Mouse (Mus musculus): ENCODE measurements around the gene Il2rb. TPM values are rescaled to one million over a fixed set of nuclear protein-coding genes. Genes with fewer than 3 reads are reported as not detected.

Il2rb gene
- polyA plus RNA-seq, 1 experiment from 2014 or later = not detected

- 87% methylated on average over 5 of the region's 5 CpGs for WGBS
- no peaks in the 10 kb centered on the region for H3K36me3 ChIP-seq (ENCODE audit: control insufficient read depth, insufficient read depth, low read length)
- no peak overlapping the region for H3K9ac ChIP-seq (ENCODE audit: low read length)
- H3K4me3 ChIP-seq (ENCODE audit: low read depth, low read length) = no peak overlapping the region
- no peaks in the 10 kb centered on the region for H3K9me3 ChIP-seq (ENCODE audit: control insufficient read depth, low read length)
- no peaks in the 10 kb centered on the region for H3K27me3 ChIP-seq (ENCODE audit: control insufficient read depth, insufficient read depth, low read length)
- 0 out of 2 replicates have a peak, but pooled peaks cover 2% of the 10 kb centered on the region for H3K4me1 ChIP-seq (ENCODE audit: control insufficient read depth, insufficient read depth, low read length)
- no peak overlapping the region for H3K4me2 ChIP-seq (ENCODE audit: low read depth, severe bottlenecking)
- ATAC-seq (ENCODE audit: insufficient number of reproducible peaks, low FRiP score, low TSS enrichment, low read depth) (no peak), DNase-seq (ENCODE audit: low spot score) (no peak)
- no peak overlapping the region for H3K27ac ChIP-seq (replicated peaks; ENCODE audit: low read depth, low read length)
Measured at GRCm38 (mm10) chr15:78504816-78505215, 9.7 kb upstream of the Il2rb start.

GRCm38 (mm10) chr15:78504013-78504412, 8.9 kb upstream of the Il2rb start:
- H3K9me3 ChIP-seq (ENCODE audit: control insufficient read depth, low read length) = no peaks in the 10 kb centered on the region
- H3K27ac ChIP-seq (replicated peaks; ENCODE audit: low read depth, low read length) = no peak overlapping the region
- H3K4me1 ChIP-seq (ENCODE audit: control insufficient read depth, insufficient read depth, low read length) = no peaks in the 10 kb centered on the region
- DNase-seq (ENCODE audit: low spot score) = no peak
- ATAC-seq (ENCODE audit: insufficient number of reproducible peaks, low FRiP score, low TSS enrichment, low read depth) = no peak
- no peak overlapping the region for H3K9ac ChIP-seq (ENCODE audit: low read length)
- no peaks in the 10 kb centered on the region for H3K36me3 ChIP-seq (ENCODE audit: control insufficient read depth, insufficient read depth, low read length)
- WGBS = 87% methylated on average over 1 of the region's 1 CpGs
- H3K27me3 ChIP-seq (ENCODE audit: control insufficient read depth, insufficient read depth, low read length) = no peaks in the 10 kb centered on the region
- no peak overlapping the region for H3K4me3 ChIP-seq (ENCODE audit: low read depth, low read length)
- no peak overlapping the region for H3K4me2 ChIP-seq (ENCODE audit: low read depth, severe bottlenecking)

GRCm38 (mm10) chr15:78502437-78503132, 7.5 kb upstream of the Il2rb start:
- WGBS = 81% methylated on average over 18 of the region's 18 CpGs
- Histone ChIP-seq H3K9ac (ENCODE audit: low read length) (no peak overlapping the region), H3K4me1 (ENCODE audit: control insufficient read depth, insufficient read depth, low read length) (no peaks in the 10 kb centered on the region), H3K27me3 (ENCODE audit: control insufficient read depth, insufficient read depth, low read length) (no peaks in the 10 kb centered on the region), H3K4me2 (ENCODE audit: low read depth, severe bottlenecking) (no peak overlapping the region), H3K9me3 (ENCODE audit: control insufficient read depth, low read length) (no peaks in the 10 kb centered on the region), H3K4me3 (ENCODE audit: low read depth, low read length) (no peak overlapping the region), H3K36me3 (ENCODE audit: control insufficient read depth, insufficient read depth, low read length) (no peaks in the 10 kb centered on the region), H3K27ac (replicated peaks; ENCODE audit: low read depth, low read length) (no peak overlapping the region)
- no peak for DNase-seq (ENCODE audit: low spot score)
- no peak for ATAC-seq (ENCODE audit: insufficient number of reproducible peaks, low FRiP score, low TSS enrichment, low read depth)

GRCm38 (mm10) chr15:78493401-78494010, 1.6 kb downstream of the Il2rb start:
- DNase-seq (ENCODE audit: low spot score) = no peak
- H3K4me1 ChIP-seq (ENCODE audit: control insufficient read depth, insufficient read depth, low read length) = 0 out of 2 replicates have a peak, but pooled peaks cover 3% of the 10 kb centered on the region
- no peak overlapping the region for H3K9ac ChIP-seq (ENCODE audit: low read length)
- no peak for ATAC-seq (ENCODE audit: insufficient number of reproducible peaks, low FRiP score, low TSS enrichment, low read depth)
- H3K4me3 ChIP-seq (ENCODE audit: low read depth, low read length) = no peak overlapping the region
- H3K27ac ChIP-seq (replicated peaks; ENCODE audit: low read depth, low read length) = no peak overlapping the region
- WGBS = 83% methylated on average over 10 of the region's 10 CpGs
- no peaks in the 10 kb centered on the region for H3K36me3 ChIP-seq (ENCODE audit: control insufficient read depth, insufficient read depth, low read length)
- no peaks in the 10 kb centered on the region for H3K9me3 ChIP-seq (ENCODE audit: control insufficient read depth, low read length)
- no peak overlapping the region for H3K4me2 ChIP-seq (ENCODE audit: low read depth, severe bottlenecking)
- no peaks in the 10 kb centered on the region for H3K27me3 ChIP-seq (ENCODE audit: control insufficient read depth, insufficient read depth, low read length)

GRCm38 (mm10) chr15:78491301-78491700, 3.8 kb downstream of the Il2rb start:
- H3K9me3 ChIP-seq (ENCODE audit: control insufficient read depth, low read length) = no peaks in the 10 kb centered on the region
- DNase-seq (ENCODE audit: low spot score) = no peak
- no peak for ATAC-seq (ENCODE audit: insufficient number of reproducible peaks, low FRiP score, low TSS enrichment, low read depth)
- no peak overlapping the region for H3K4me3 ChIP-seq (ENCODE audit: low read depth, low read length)
- H3K27me3 ChIP-seq (ENCODE audit: control insufficient read depth, insufficient read depth, low read length) = no peaks in the 10 kb centered on the region
- 83% methylated on average over 3 of the region's 3 CpGs for WGBS
- 0 out of 2 replicates have a peak, but pooled peaks cover 3% of the 10 kb centered on the region for H3K4me1 ChIP-seq (ENCODE audit: control insufficient read depth, insufficient read depth, low read length)
- H3K36me3 ChIP-seq (ENCODE audit: control insufficient read depth, insufficient read depth, low read length) = no peaks in the 10 kb centered on the region
- no peak overlapping the region for H3K9ac ChIP-seq (ENCODE audit: low read length)
- no peak overlapping the region for H3K4me2 ChIP-seq (ENCODE audit: low read depth, severe bottlenecking)
- no peak overlapping the region for H3K27ac ChIP-seq (replicated peaks; ENCODE audit: low read depth, low read length)

- Histone ChIP-seq H3K9me3 (ENCODE audit: control insufficient read depth, low read length) (no peaks in the 10 kb centered on the region), H3K4me3 (ENCODE audit: low read depth, low read length) (no peak overlapping the region), H3K4me1 (ENCODE audit: control insufficient read depth, insufficient read depth, low read length) (0 out of 2 replicates have a peak, but pooled peaks cover 3% of the 10 kb centered on the region), H3K36me3 (ENCODE audit: control insufficient read depth, insufficient read depth, low read length) (no peaks in the 10 kb centered on the region), H3K27me3 (ENCODE audit: control insufficient read depth, insufficient read depth, low read length) (no peaks in the 10 kb centered on the region), H3K9ac (ENCODE audit: low read length) (no peak overlapping the region), H3K4me2 (ENCODE audit: low read depth, severe bottlenecking) (no peak overlapping the region), H3K27ac (replicated peaks; ENCODE audit: low read depth, low read length) (no peak overlapping the region; the same call in 1 of the 2 replicates)
- DNase-seq (ENCODE audit: low spot score) (peak; percentile 49), ATAC-seq (ENCODE audit: insufficient number of reproducible peaks, low FRiP score, low TSS enrichment, low read depth) (no peak)
- 55% methylated on average over 8 of the region's 8 CpGs for WGBS
Measured at GRCm38 (mm10) chr15:78489906-78490305, 5.2 kb downstream of the Il2rb start.

GRCm38 (mm10) chr15:78489248-78489647, 5.8 kb downstream of the Il2rb start:
- Histone ChIP-seq H3K27me3 (ENCODE audit: control insufficient read depth, insufficient read depth, low read length) (no peaks in the 10 kb centered on the region), H3K9me3 (ENCODE audit: control insufficient read depth, low read length) (no peaks in the 10 kb centered on the region), H3K9ac (ENCODE audit: low read length) (no peak overlapping the region), H3K27ac (replicated peaks; ENCODE audit: low read depth, low read length) (no peak overlapping the region), H3K4me1 (ENCODE audit: control insufficient read depth, insufficient read depth, low read length) (0 out of 2 replicates have a peak, but pooled peaks cover 3% of the 10 kb centered on the region), H3K36me3 (ENCODE audit: control insufficient read depth, insufficient read depth, low read length) (no peaks in the 10 kb centered on the region), H3K4me2 (ENCODE audit: low read depth, severe bottlenecking) (no peak overlapping the region), H3K4me3 (ENCODE audit: low read depth, low read length) (no peak overlapping the region)
- ATAC-seq (ENCODE audit: insufficient number of reproducible peaks, low FRiP score, low TSS enrichment, low read depth) (no peak), DNase-seq (ENCODE audit: low spot score) (no peak)
- WGBS = 90% methylated on average over 3 of the region's 3 CpGs

- 72% methylated on average over 4 of the region's 4 CpGs for WGBS
- no peak overlapping the region for H3K4me3 ChIP-seq (ENCODE audit: low read depth, low read length)
- H3K4me1 ChIP-seq (ENCODE audit: control insufficient read depth, insufficient read depth, low read length) = 0 out of 2 replicates have a peak, but pooled peaks cover 3% of the 10 kb centered on the region
- no peak overlapping the region for H3K4me2 ChIP-seq (ENCODE audit: low read depth, severe bottlenecking)
- ATAC-seq (ENCODE audit: insufficient number of reproducible peaks, low FRiP score, low TSS enrichment, low read depth) (no peak), DNase-seq (ENCODE audit: low spot score) (no peak)
- H3K9me3 ChIP-seq (ENCODE audit: control insufficient read depth, low read length) = no peaks in the 10 kb centered on the region
- no peaks in the 10 kb centered on the region for H3K36me3 ChIP-seq (ENCODE audit: control insufficient read depth, insufficient read depth, low read length)
- H3K27ac ChIP-seq (replicated peaks; ENCODE audit: low read depth, low read length) = no peak overlapping the region
- H3K9ac ChIP-seq (ENCODE audit: low read length) = no peak overlapping the region
- H3K27me3 ChIP-seq (ENCODE audit: control insufficient read depth, insufficient read depth, low read length) = no peaks in the 10 kb centered on the region
Measured at GRCm38 (mm10) chr15:78487066-78487465, 8.0 kb downstream of the Il2rb start.

All from limb, embryonic 11.5 days (tissue).